Mouse (Mus musculus) small intestine, adult 2 months (tissue): ENCODE data around the gene Vmn1r1.

Source experiments
- CTCF ChIP-seq: fragments of 200-500 bp; IDR thresholded peaks from 2 replicates; pipeline ENCODE4 v1.5.1; 2012; ENCODE audit warnings: low read depth, mild to moderate bottlenecking, control low read depth, inconsistent platforms, low read length, moderate library complexity, mixed read lengths; ENCODE audit not compliant: insufficient replicate concordance, insufficient read length; ENCODE audit errors: extremely low read depth
- POLR2A ChIP-seq: fragments of 200-500 bp; IDR thresholded peaks from 2 replicates; pipeline ENCODE4 v1.6.1; 2012; ENCODE audit warnings: low read depth, mild to moderate bottlenecking, control low read depth, inconsistent platforms, low read length, moderate library complexity

- TF ChIP-seq POLR2A (no peak), CTCF (no peak)
These were observed 57.0 kb downstream of the Vmn1r1 start for GRCm38 (mm10) chr1:182107251-182107650.
